9 mouse cellular contexts compared by ENCODE assay signal in genomic region chr3:143316457-143316856, GRCm38 (mm10).
DNase-seq lines count a peak whose midpoint lies in the region.
"Had no signal": no experiment of that assay in that cellular context is flagged by ENCODE, and none has a peak within 500 bp of the region (broad histone marks: within the 10 kb centered on the region; RNA-seq: fewer than 3 reads in every experiment).

No protein-coding gene starts in this region.

- no peaks in the 10 kb centered on the region for H3K9me3 ChIP-seq in limb, embryonic 10.5 days (replicated peaks)

- DNase-seq in left cerebral cortex, adult 11 months (ENCODE audit: low spot score) = peak; percentile 87
- no peak for DNase-seq in left cerebral cortex, postnatal 4 days
- DNase-seq in frontal cortex, postnatal 10 days (ENCODE audit: low spot score in 2 of 2) = peak; percentile 41 to 80
- DNase-seq in layer of hippocampus, postnatal 25 days (ENCODE audit: extremely low spot score in 1 of 2, low spot score in 1 of 2) = peak; percentile 21 to 24
- DNase-seq in right cerebral cortex, postnatal 14 days = peak; percentile 47
- DNase-seq in limb, embryonic 10.5 days (ENCODE audit: low spot score) = no peak
- DNase-seq in ovary, postnatal 10 days (ENCODE audit: low spot score) = no peak
- DNase-seq: kidney, postnatal 25 days had no signal

- no peak overlapping the region for H3K4me3 ChIP-seq in limb, embryonic 10.5 days

- intact Hi-C loops in left cerebral cortex, postnatal 4 days (cut with DNase I) = no loop called here

- no peak overlapping the region for H3K27ac ChIP-seq in limb, embryonic 10.5 days
- H3K27ac ChIP-seq: hindbrain, embryonic 14.5 days had no signal

- no peaks in the 10 kb centered on the region for H3K36me3 ChIP-seq in limb, embryonic 10.5 days

- 83% methylated on average over 7 of the region's 7 CpGs for WGBS in limb, embryonic 10.5 days

- H3K27me3 ChIP-seq in limb, embryonic 10.5 days (ENCODE audit: low read depth, poor library complexity, severe bottlenecking) = no peaks in the 10 kb centered on the region

- H3K4me1 ChIP-seq in limb, embryonic 10.5 days = 0 out of 2 replicates have a peak, but pooled peaks cover 3% of the 10 kb centered on the region

Comparison
In these comparisons a context has a peak if more than half of its experiments do, and no peak if none do; other contexts are left out.
1. DNase-seq: peak in left cerebral cortex, adult 11 months (single experiment), frontal cortex, postnatal 10 days (2 of 2), layer of hippocampus, postnatal 25 days (2 of 2) and right cerebral cortex, postnatal 14 days (single experiment); none in left cerebral cortex, postnatal 4 days (single experiment), limb, embryonic 10.5 days (single experiment) and ovary, postnatal 10 days (single experiment).